12 mouse cellular contexts compared by ENCODE assay signal in genomic region chr7:101029446-101029845, GRCm38 (mm10). TPM values are rescaled to one million over a fixed set of nuclear protein-coding genes. Genes with fewer than 3 reads are reported as not detected.
DNase-seq lines count a peak whose midpoint lies in the region; ATAC-seq and TF ChIP-seq lines count a peak whose summit lies in the region.
"Had no signal": no experiment of that assay in that cellular context is flagged by ENCODE, and none has a peak within 500 bp of the region (broad histone marks: within the 10 kb centered on the region; RNA-seq: fewer than 3 reads in every experiment).

No protein-coding gene starts in this region.

- no peaks in the 10 kb centered on the region for H3K36me3 ChIP-seq in kidney, embryonic 16.5 days (ENCODE audit: insufficient read depth, low read length)
- no peaks in the 10 kb centered on the region for H3K36me3 ChIP-seq in liver, adult 2 months (ENCODE audit: control insufficient read depth, insufficient read depth, low read length)
- no peaks in the 10 kb centered on the region for H3K36me3 ChIP-seq in lung, postnatal 0 days (ENCODE audit: insufficient read depth, low read length)
- H3K36me3 ChIP-seq in heart, embryonic 12.5 days, result no peaks in the 10 kb centered on the region

- H3K4me2 ChIP-seq in kidney, embryonic 16.5 days (replicated peaks; ENCODE audit: low read depth, low read length), result no peak overlapping the region
- no peak overlapping the region for H3K4me2 ChIP-seq in lung, postnatal 0 days (replicated peaks; ENCODE audit: low read depth, low read length)
- no peak overlapping the region for H3K4me2 ChIP-seq in heart, embryonic 12.5 days

- H3K27me3 ChIP-seq in kidney, embryonic 16.5 days (ENCODE audit: insufficient read depth, low read length), result no peaks in the 10 kb centered on the region
- H3K27me3 ChIP-seq in liver, adult 2 months (ENCODE audit: control insufficient read depth, insufficient read depth, low read length), result no peaks in the 10 kb centered on the region
- H3K27me3 ChIP-seq in lung, postnatal 0 days (replicated peaks; ENCODE audit: insufficient read depth, low read length), result no peaks in the 10 kb centered on the region
- no peaks in the 10 kb centered on the region; the same call in 1 of the 2 replicates for H3K27me3 ChIP-seq in heart, embryonic 12.5 days (replicated peaks)

- no peak overlapping the region for H3K27ac ChIP-seq in kidney, embryonic 16.5 days (ENCODE audit: low read length)
- H3K27ac ChIP-seq in liver, adult 2 months (replicated peaks; ENCODE audit: insufficient read depth, low read depth, low read length), result no peak overlapping the region
- no peak overlapping the region for H3K27ac ChIP-seq in lung, postnatal 0 days (ENCODE audit: low read length)
- H3K27ac ChIP-seq in heart, embryonic 12.5 days (ENCODE audit: poor library complexity, severe bottlenecking), result no peak overlapping the region
- H3K27ac ChIP-seq: heart, adult 2 months had no signal

- H3K9me3 ChIP-seq in kidney, embryonic 16.5 days (ENCODE audit: low read length), result no peaks in the 10 kb centered on the region
- H3K9me3 ChIP-seq in lung, postnatal 0 days (ENCODE audit: low read length), result no peaks in the 10 kb centered on the region
- no peaks in the 10 kb centered on the region for H3K9me3 ChIP-seq in heart, embryonic 12.5 days (replicated peaks)

- TF ChIP-seq EP300 in lung, postnatal 0 days (IDR thresholded peaks at IDR 0.05), result peak; percentile 65

- H3K4me3 ChIP-seq in kidney, embryonic 16.5 days (ENCODE audit: low read length), result no peak overlapping the region
- H3K4me3 ChIP-seq in liver, adult 2 months (ENCODE audit: insufficient read depth, low read depth, low read length), result no peak overlapping the region
- H3K4me3 ChIP-seq in lung, postnatal 0 days (ENCODE audit: low read depth, low read length), result no peak overlapping the region
- H3K4me3 ChIP-seq in heart, embryonic 12.5 days, result no peak overlapping the region
- H3K4me3 ChIP-seq: heart, adult 2 months; myocyte had no signal

- no peak overlapping the region for H3K9ac ChIP-seq in kidney, embryonic 16.5 days (replicated peaks; ENCODE audit: low read length)
- no peak overlapping the region for H3K9ac ChIP-seq in liver, adult 2 months (ENCODE audit: low read depth, low read length)
- H3K9ac ChIP-seq in lung, postnatal 0 days (replicated peaks; ENCODE audit: low read depth), result no peak overlapping the region
- H3K9ac ChIP-seq in heart, embryonic 12.5 days, result no peak overlapping the region

- no peak for TF ChIP-seq POLR2A in liver, adult 2 months (IDR thresholded peaks at IDR 0.05; ENCODE audit: extremely low read depth, insufficient read depth, low read length)

- DNase-seq in kidney, adult 18-20 months, result no peak
- peak; percentile 31 for DNase-seq in liver, adult 2 months (ENCODE audit: extremely low read depth, low read depth, low spot score)
- peak; percentile 86 for DNase-seq in lung, postnatal 0 days (ENCODE audit: low spot score)
- DNase-seq in yolk sac, embryonic 10.5 days (ENCODE audit: low spot score), result peak; percentile 47
- DNase-seq in adrenal gland, adult (ENCODE audit: inconsistent age in 2 of 2, low spot score in 1 of 2), result no peak
- DNase-seq in right cerebral cortex, postnatal 4 days, result no peak
- DNase-seq: cerebellum, adult 2 months; heart, adult 2 months; heart, postnatal 14 days had no signal

- no peak for TF ChIP-seq CTCF in liver, adult 2 months (IDR thresholded peaks at IDR 0.05; ENCODE audit: low read depth, low read length)
- TF ChIP-seq CTCF in lung, postnatal 0 days (IDR thresholded peaks at IDR 0.05), result no peak

- WGBS in kidney, embryonic 16.5 days, result 47% methylated on average over 6 of the region's 6 CpGs
- WGBS in liver, adult 2 months, result 45% methylated on average over 6 of the region's 6 CpGs
- WGBS in lung, postnatal 0 days, result 45% methylated on average over 6 of the region's 6 CpGs
- WGBS in heart, embryonic 12.5 days, result 52% methylated on average over 6 of the region's 6 CpGs

- H3K79me2 ChIP-seq in liver, adult 2 months (ENCODE audit: control insufficient read depth, insufficient read depth, low read length), result no peaks in the 10 kb centered on the region

- no peaks in the 10 kb centered on the region for H3K4me1 ChIP-seq in kidney, embryonic 16.5 days (ENCODE audit: insufficient read depth, low read length)
- no peaks in the 10 kb centered on the region for H3K4me1 ChIP-seq in liver, adult 2 months (ENCODE audit: control insufficient read depth, insufficient read depth, low read length)
- H3K4me1 ChIP-seq in lung, postnatal 0 days (ENCODE audit: insufficient read depth, low read depth, low read length), result peaks cover 6% of the 10 kb centered on the region; the same call in 1 of the 2 replicates
- no peaks in the 10 kb centered on the region; the same call in 1 of the 2 replicates for H3K4me1 ChIP-seq in heart, embryonic 12.5 days (replicated peaks)

- 0 out of 2 replicates have a peak, but pooled peaks have one; percentile 61 for ATAC-seq in kidney, embryonic 16.5 days (ENCODE audit: low FRiP score, low TSS enrichment)
- peak; percentile 80 for ATAC-seq in lung, postnatal 0 days
- no peak for ATAC-seq in heart, embryonic 12.5 days (ENCODE audit: insufficient number of reproducible peaks, low FRiP score)

RNA-seq across cellular contexts. Expression of gene P2ry2, which starts 16.8 kb away (rescaled TPM):
- 1.2 and 1.4 TPM in 2 replicates for polyA plus RNA-seq in kidney, embryonic 16.5 days (2015; fragmentation: Nextera tagmentation; extraction: Ambion mirVana)
- 4.1 and 5.4 TPM in 2 replicates for total RNA-seq in liver, adult 2 months (2014; rRNA removed)
- 13.4 and 15.4 TPM in 2 replicates for polyA plus RNA-seq in liver, adult 2 months (2012; rRNA removed)
- polyA plus RNA-seq in lung, postnatal 0 days (2015; fragmentation: Nextera tagmentation; extraction: Ambion mirVana), result 11.5 and 11.6 TPM in 2 replicates
- polyA plus RNA-seq in heart, embryonic 12.5 days (2016; fragmentation: Nextera tagmentation; extraction: Ambion mirVana), result 1.1 and 1.2 TPM in 2 replicates

RNA-seq across cellular contexts. Expression of gene P2ry6, which starts 55.0 kb away (rescaled TPM):
- 4.8 and 5.2 TPM in 2 replicates for polyA plus RNA-seq in kidney, embryonic 16.5 days (2015; fragmentation: Nextera tagmentation; extraction: Ambion mirVana)
- 0.92 and 1.5 TPM in 2 replicates for total RNA-seq in liver, adult 2 months (2014; rRNA removed)
- 1.6 and 4.3 TPM in 2 replicates for polyA plus RNA-seq in liver, adult 2 months (2012; rRNA removed)
- polyA plus RNA-seq in lung, postnatal 0 days (2015; fragmentation: Nextera tagmentation; extraction: Ambion mirVana), result 9.9 and 11.2 TPM in 2 replicates
- 2.3 and 2.6 TPM in 2 replicates for polyA plus RNA-seq in heart, embryonic 12.5 days (2016; fragmentation: Nextera tagmentation; extraction: Ambion mirVana)

Comparison
In these comparisons a context has a peak if more than half of its experiments do, and no peak if none do; other contexts are left out.
1. DNase-seq: peak in liver, adult 2 months (single experiment), lung, postnatal 0 days (single experiment) and yolk sac, embryonic 10.5 days (single experiment); none in kidney, adult 18-20 months (single experiment), adrenal gland, adult (0 of 2) and right cerebral cortex, postnatal 4 days (single experiment).